Mouse (Mus musculus): ENCODE measurements around the gene Scaf8.
"Not testable (repeated sequence)": the region's sequence is repeated elsewhere in the genome, so short reads cannot be mapped to it uniquely, and the experiment has no call there.

The Scaf8 gene

DNA sequence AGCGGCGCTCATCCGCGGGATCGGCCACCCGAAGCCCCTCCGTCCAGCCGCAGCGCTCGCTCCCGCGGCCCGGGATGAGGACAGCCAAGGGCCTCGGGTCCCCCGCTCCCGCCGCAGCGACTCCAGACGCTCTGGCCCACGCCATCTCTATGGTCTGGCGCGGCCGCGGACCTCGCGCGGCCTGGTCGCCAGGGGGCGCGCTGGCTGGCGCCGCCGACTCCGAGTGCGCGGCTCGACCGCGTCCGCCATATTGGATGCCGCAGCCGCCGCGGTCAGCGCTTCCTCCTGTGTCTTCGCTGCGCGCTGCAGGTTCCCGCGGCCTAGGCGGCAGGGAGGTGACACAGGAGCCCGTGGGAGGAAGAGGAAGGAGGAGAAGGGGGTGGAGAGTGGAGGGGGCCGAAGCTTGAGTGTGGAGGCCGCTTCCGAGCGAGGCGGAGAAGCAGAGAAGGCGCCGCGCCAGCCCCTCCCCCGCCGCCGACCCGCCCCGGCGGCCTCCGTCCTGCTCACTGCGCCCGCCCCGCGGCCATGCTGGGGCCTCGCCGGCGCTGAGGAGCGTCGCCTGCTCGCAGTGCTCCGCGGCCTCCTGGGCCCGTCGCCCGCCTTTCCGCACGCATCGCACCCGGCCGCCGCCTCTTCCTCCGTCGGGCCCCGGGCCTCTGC, at the start of gene Scaf8:
TSS of gene Scaf8 (plus strand) at position 253 of the 660 bp plus-strand sequence.
- DNase-seq (ENCODE audit: low spot score) = peak; percentile 93

GRCm38 (mm10) chr17:3075166-3075872, 39.5 kb upstream of the Scaf8 start:
- DNase-seq (ENCODE audit: low spot score) = no peak

GRCm38 (mm10) chr17:3075873-3076245, 38.9 kb upstream of the Scaf8 start:
- DNase-seq (ENCODE audit: low spot score) = no peak

GRCm38 (mm10) chr17:3077936-3078335, 36.8 kb upstream of the Scaf8 start:
- DNase-seq (ENCODE audit: low spot score) = not testable (repeated sequence)

DNA sequence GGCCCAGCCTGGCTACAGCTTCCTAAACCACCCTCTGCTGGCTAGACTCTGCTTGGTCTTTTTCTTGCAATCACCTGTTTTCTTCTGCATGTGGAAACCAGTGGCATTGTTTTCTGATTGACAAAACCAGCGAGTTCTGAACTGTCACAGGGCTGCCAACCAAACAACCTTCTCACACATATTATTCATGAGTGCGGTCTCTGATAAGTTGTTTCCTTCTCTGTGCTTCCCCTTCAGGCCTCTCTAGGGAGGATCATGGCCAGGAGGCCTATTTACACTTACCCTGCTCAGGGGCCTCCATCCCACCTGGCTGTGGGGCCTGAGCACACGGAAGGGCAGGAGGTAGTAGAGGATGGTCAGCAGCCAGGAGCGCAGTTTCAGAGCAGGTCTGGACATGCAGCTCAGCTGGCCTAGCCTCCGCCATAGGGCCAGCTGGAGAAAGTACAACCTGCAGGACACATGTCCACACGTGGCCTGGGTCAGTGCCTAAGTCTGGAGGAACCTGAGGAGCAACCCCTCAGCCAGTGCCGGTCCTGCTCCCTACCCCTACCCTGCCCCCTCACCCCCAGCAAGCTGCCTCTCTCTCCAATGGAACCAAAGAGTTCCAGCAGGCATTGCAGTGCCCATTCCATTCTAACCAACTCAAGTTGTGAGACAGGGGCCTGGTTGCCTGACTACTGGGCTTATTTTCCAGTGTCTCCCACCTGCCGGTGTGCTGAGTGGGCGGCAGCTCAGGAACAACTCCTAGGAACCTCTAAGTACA, 34.0 kb upstream of the Scaf8 start:
- not testable (repeated sequence) for DNase-seq (ENCODE audit: low spot score)

DNA sequence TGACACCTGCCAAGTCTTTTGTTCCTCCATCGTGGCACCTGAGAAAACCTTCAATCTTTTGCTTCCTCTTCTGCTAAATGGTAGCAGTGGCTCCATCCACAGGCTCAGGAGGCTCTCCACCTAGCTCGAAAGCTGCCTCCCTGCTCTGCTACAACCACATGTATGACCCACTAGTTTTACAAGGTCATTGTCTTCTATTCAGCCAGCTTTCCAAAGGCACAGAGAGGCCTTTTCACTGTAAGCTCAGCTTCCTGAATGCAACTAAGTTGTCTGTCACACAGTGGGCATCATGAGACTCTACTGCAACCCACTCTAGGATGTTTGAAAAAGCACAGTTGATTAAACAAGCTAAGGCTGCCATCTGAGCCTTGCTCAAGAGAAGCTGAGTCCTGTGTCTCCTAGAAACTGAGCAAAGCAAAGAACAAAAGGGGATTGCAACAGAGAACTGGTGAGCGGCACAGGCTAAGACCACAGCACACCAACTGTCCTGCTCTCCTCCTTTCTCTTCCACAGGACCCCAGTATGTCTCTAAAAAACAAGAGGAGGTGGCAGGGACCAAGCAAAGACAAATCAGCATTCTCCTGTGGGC, 33.2 kb upstream of the Scaf8 start:
- peak; percentile 95 for DNase-seq (ENCODE audit: low spot score)

GRCm38 (mm10) chr17:3082125-3082755, 32.5 kb upstream of the Scaf8 start:
- DNase-seq (ENCODE audit: low spot score) = peak; percentile 35

- DNase-seq (ENCODE audit: low spot score) = not testable (repeated sequence)
Observed at GRCm38 (mm10) chr17:3082756-3083749, 31.7 kb upstream of the Scaf8 start.

- DNase-seq (ENCODE audit: low spot score) = peak; percentile 88
Observed at GRCm38 (mm10) chr17:3083886-3084550, 30.8 kb upstream of the Scaf8 start.

DNA sequence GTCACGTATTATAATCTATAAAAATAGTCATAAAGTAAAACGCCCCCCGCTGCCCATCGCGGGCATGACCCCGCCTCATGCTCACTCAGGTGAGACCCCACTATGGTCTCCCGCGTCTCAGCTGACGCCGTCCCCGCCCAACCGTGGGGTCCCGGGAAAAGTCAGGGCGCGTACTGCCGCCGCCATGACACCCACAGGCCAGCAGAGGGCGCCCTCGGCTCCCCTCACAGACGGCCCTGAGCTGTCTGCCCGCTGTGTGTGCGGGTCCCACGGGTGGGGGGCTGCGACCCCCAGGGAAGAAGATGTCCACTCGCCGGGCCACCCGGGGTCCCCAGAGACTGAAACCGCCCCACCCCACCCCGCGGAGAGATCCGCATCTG, 30.2 kb upstream of the Scaf8 start:
- DNase-seq (ENCODE audit: low spot score) = peak; percentile 68

GRCm38 (mm10) chr17:3085152-3085551, 29.6 kb upstream of the Scaf8 start:
- no peak for DNase-seq (ENCODE audit: low spot score)

DNA sequence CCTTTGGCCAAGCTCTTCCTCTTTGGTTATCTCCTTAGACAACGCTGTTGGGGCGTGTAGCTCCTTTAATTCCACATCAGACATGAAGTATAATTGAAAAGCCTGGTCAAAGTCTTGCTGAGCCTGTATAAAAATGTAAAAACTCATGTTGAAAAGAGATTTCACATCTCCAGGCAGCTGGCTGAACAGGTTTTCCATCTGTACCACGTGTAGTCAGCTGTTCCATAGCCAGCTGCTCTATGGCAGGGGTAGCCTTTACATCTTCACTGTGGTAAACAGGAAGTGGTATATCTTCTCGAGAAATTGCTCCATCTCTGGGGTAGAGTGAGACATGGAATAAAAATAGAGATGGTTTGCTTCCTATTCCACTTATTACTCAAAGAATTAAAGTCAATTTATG, 22.1 kb upstream of the Scaf8 start:
- DNase-seq (ENCODE audit: low spot score) = no peak

DNA sequence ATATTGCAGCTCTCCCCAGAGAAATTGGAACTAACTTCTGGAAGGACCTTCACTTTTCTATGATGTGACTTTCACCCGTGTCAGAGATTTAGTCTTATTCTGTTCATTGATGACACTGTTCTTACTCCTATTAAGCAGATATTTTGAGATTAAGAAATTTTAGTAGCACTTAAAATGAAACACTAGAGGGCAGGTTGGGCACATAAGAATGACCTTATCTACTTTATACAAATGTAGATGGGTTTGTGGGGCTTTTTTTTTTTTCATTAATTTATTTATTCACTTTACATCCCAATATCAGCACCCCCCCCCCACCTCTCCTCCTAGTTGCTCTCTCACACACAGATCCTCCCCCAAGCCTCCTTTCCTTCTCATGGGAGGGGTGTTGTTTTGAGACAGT, 15.5 kb upstream of the Scaf8 start:
- not testable (repeated sequence) for DNase-seq (ENCODE audit: low spot score)

- DNase-seq (ENCODE audit: low spot score) = peak; percentile 24
Observed at GRCm38 (mm10) chr17:3102336-3103165, 12.2 kb upstream of the Scaf8 start.

DNA sequence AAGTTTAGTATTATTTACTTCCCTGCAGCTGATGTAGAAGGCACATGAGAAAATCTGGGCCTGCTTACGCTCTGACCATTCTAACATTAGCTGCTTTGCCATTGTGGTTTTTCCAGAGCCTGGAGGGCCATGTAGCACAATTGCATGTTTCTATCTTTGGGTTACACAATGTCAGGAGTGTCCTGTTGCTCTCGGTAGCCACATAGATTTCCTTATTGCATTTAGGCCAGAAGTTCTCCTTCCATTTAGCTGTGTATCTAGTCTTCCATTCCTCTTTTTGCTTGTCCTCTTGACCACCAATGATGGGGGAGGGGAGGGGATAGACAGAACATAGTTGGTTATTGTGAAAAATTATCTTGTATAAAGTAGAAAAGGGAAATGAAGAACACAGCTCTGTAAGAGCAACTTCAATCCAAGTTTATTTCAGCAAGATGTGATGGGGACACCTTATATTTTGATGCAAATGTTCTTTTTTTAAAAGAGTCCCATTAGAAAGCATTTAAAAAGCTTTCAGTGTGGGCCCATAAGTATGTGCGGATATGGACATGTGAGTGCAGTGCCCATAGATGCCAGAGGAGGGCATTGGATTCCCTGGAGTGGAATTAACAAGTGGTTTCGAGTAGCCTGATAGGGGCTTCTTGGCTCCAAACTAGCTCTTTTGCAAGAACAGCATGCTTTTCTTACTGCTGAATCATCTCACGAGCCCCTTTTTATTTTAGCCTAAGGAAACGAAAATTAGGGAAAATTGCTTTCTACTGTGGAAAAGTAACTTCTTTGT, 10.4 kb upstream of the Scaf8 start:
- no peak for DNase-seq (ENCODE audit: low spot score)

DNA sequence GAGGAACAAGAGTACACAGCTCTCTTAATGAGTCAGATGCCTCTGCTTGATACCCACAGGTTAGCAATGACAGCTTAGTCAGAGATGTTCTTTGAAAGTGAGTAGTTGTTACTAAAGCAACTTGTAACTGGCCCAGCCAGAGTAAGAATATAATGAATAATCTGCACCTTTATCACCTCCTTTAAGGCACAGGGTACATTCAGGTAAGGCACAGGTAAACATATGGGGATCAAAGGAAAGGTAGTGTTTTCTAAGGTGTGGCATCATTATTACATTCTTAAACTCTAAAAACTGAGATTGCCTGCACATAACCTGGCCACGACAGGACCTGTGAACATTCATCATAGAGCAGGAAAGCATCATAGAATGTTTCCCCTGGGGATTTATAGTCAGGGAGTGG, 9.8 kb upstream of the Scaf8 start:
- no peak for DNase-seq (ENCODE audit: low spot score)

DNA sequence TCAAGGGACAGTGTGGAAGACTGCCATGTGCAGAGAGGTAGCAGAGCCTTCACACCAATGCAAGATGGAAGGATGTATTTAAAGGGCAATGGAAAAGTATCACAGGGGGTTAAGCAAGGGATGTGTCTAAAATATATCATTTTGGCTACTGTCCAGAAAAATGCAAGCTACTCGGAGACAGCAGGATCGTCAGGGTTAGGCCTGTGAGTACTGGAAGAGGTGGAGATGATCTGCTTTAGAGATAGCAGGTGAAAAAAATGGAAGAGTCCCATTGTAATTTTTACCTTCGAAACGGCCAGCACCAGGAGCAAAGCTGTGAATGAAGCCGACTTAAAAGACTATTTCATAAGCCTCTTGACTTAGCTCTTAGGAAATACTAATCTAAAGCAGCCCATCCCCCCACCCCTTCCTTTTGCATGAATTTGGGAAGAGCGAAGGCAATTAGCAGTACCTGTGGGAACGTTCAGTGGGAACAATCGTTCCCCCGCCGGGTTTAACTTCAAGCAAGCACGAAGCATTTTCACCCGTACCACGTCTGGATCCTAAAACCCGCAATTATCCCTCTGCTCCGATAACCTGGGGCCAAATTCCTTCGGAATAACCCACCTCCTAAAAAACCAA, 925 bp upstream of the Scaf8 start:
- no peak for DNase-seq (ENCODE audit: low spot score)

GRCm38 (mm10) chr17:3114358-3114719, 433 bp upstream of the Scaf8 start:
- DNase-seq (ENCODE audit: low spot score) = no peak

Data from ovary, postnatal 10 days (tissue).